Mouse (Mus musculus) CH12.LX (cell line): ENCODE data around the gene Rprd1b.

Experiments used
- CTCF ChIP-seq, 2 experiments: IDR thresholded peaks in 1 of 2; conservative IDR thresholded peaks in 1 of 2; 2 replicates each; pipeline ENCODE4 v1.5.1; 2011 to 2012; ENCODE audit warnings: low read depth in 2 of 2, low read length in 2 of 2, improper control_type of control experiment in 1 of 2, inconsistent platforms in 1 of 2, mild to moderate bottlenecking in 1 of 2, moderate library complexity in 1 of 2
- E2F4 ChIP-seq: IDR thresholded peaks from 2 replicates; pipeline ENCODE4 v1.6.1; 2011; ENCODE audit warnings: low read depth, low read length, improper control_type of control experiment; ENCODE audit not compliant: insufficient replicate concordance
- EP300 ChIP-seq: IDR thresholded peaks from 2 replicates; pipeline ENCODE4 v1.6.1; 2011; ENCODE audit warnings: low read length, improper control_type of control experiment
- MAX ChIP-seq: IDR thresholded peaks from 2 replicates; pipeline ENCODE4 v1.6.1; 2011; ENCODE audit warnings: low read length, improper control_type of control experiment
- MXI1 ChIP-seq: IDR thresholded peaks from 2 replicates; pipeline ENCODE4 v1.6.1; 2011; ENCODE audit warnings: mild to moderate bottlenecking, low read depth, low read length, improper control_type of control experiment
- POLR2A ChIP-seq: IDR thresholded peaks from 2 replicates; pipeline ENCODE4 v1.6.1; 2011; ENCODE audit warnings: low read depth, mild to moderate bottlenecking, improper control_type of control experiment, low read length
- USF2 ChIP-seq: conservative IDR thresholded peaks from 2 replicates; pipeline ENCODE4 v1.6.1; 2011; ENCODE audit warnings: low read depth, low read length, improper control_type of control experiment

GRCm38 (mm10) chr2:157988416-157989190, 39.7 kb upstream of the Rprd1b start:
- TF ChIP-seq E2F4: no peak
- no peak for TF ChIP-seq POLR2A
- TF ChIP-seq MAX: no peak
- TF ChIP-seq CTCF (conservative IDR thresholded peaks at IDR 0.05 in 1 of 2, IDR thresholded peaks at IDR 0.05 in 1 of 2; ENCODE audit: low read depth in 2 of 2, low read length in 2 of 2): no peak
- no peak for TF ChIP-seq USF2
- TF ChIP-seq EP300: no peak
- no peak for TF ChIP-seq MXI1
